Mouse (Mus musculus): ENCODE measurements at regions not wholly inside any gene's neighbourhood (a gene's known extent, or its start where the extent isn't known, plus 50 kb on each side); places are given as distances from the start of the nearest gene placed in this dataset.

GRCm38 (mm10) chr2:105465630-105466029 is 66.5 kb upstream of the Rcn1 start:
- no peak for TF ChIP-seq POLR2A (IDR thresholded peaks at IDR 0.05; ENCODE audit: borderline replicate concordance, insufficient read depth, low read length)
- TF ChIP-seq CTCF (IDR thresholded peaks at IDR 0.05; ENCODE audit: borderline replicate concordance, insufficient read depth, low read depth, low read length), result no peak

All from cerebellum, adult 2 months (tissue).